Mouse (Mus musculus) lung, embryonic 15.5 days (tissue): ENCODE measurements at regions not wholly inside any gene's neighbourhood (a gene's known extent, or its start where the extent isn't known, plus 50 kb on each side); places are given as distances from the start of the nearest gene placed in this dataset.
A peak's percentile ranks its signal among the peaks of the same experiment; 100 is the strongest.

Source experiments
- ATAC-seq: fragments of 200-750 bp; cut with Nextera tagmentation; 2 replicates; pipeline ENCODE4 v1.8.0; 2017; ENCODE audit warnings: moderate number of reproducible peaks, borderline replicate concordance; ENCODE audit not compliant: low FRiP score, low TSS enrichment; ENCODE audit errors: extremely low read depth
- H3K27ac ChIP-seq: fragments of 300-500 bp; sonication (generic); 2 replicates; pipeline ENCODE4 v1.5.1; 2015; ENCODE audit warnings: moderate library complexity, mild to moderate bottlenecking, inconsistent platforms
- H3K27me3 ChIP-seq: fragments of 300-500 bp; sonication (generic); 2 replicates; pipeline ENCODE4 v1.6.1; 2015; ENCODE audit warnings: inconsistent platforms
- H3K36me3 ChIP-seq: fragments of 300-500 bp; sonication (generic); 2 replicates; pipeline ENCODE4 v1.6.1; 2015; ENCODE audit warnings: inconsistent platforms
- H3K4me1 ChIP-seq: fragments of 300-500 bp; sonication (generic); 2 replicates; pipeline ENCODE4 v1.6.1; 2015; ENCODE audit warnings: inconsistent platforms
- H3K4me2 ChIP-seq: fragments of 300-500 bp; sonication (generic); 2 replicates; pipeline ENCODE4 v1.6.1; 2015; ENCODE audit warnings: inconsistent platforms, mild to moderate bottlenecking, moderate library complexity
- H3K4me3 ChIP-seq: fragments of 300-500 bp; sonication (generic); 2 replicates; pipeline ENCODE4 v1.5.1; 2015; ENCODE audit warnings: mild to moderate bottlenecking, inconsistent platforms
- H3K9ac ChIP-seq: fragments of 300-500 bp; sonication (generic); 2 replicates; pipeline ENCODE4 v1.6.1; 2015; ENCODE audit warnings: inconsistent platforms
- H3K9me3 ChIP-seq: fragments of 300-500 bp; sonication (generic); 2 replicates; pipeline ENCODE4 v1.6.1; 2016; ENCODE audit warnings: inconsistent platforms
- WGBS: fragments of 180-500 bp; shearing (Covaris S2); methylation state at CpG from one replicate; pipeline ENCODE4 v1.1.7; 2015; 5-methylcytosine and 5-hydroxymethylcytosine counted together

DNA sequence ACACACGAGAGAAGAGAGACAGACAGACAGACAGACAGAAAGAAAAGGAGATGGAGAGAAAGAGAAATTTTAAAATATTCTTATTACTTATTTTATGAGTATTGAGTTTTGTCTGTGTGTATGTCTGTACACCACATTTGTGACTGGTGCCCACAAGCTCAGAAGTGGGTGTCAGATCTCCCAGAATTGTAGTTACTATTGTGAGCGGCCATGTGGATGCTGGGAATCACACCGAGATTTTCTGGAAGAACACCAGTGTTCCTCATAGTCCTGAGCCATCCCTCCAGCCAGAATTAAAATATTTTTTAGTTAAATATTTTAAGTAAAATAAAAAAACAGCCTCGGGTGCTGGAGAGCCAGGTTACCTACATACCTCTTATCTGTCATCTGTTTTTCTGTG lies 110.6 kb upstream of the Med13l start:
- Histone ChIP-seq H3K4me2 (no peak overlapping the region), H3K36me3 (no peaks in the 10 kb centered on the region), H3K27me3 (no peaks in the 10 kb centered on the region), H3K9me3 (no peaks in the 10 kb centered on the region), H3K4me1 (peaks cover 11% of the 10 kb centered on the region; the same call in 1 of the 2 replicates), H3K9ac (no peak overlapping the region), H3K4me3 (no peak overlapping the region), H3K27ac (no peak overlapping the region)
- ATAC-seq = no peak
- WGBS = 80% methylated on average over 4 of the region's 4 CpGs

DNA sequence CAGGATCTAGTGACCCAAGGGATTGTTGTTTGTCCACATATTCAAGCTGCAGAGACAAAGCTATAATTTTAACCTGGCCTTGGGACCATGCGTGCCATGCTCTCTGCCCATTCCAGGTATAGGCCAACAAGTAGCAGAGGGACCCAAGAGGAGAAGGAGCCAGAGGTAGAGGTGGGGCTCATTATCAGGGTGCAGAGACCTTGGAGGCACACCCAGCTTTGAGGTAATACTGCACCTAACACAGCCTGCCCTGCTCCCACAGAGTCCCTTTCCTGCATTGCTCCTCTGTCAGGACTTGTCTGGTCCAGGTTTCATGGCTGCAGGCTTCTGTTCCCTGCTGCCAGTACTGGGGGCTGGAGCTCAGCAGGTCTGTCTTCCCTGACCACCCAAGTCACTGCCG lies 108.4 kb upstream of the Med13l start:
- no peak overlapping the region for H3K4me2 ChIP-seq
- ATAC-seq = no peak
- H3K4me3 ChIP-seq = no peak overlapping the region
- peaks cover 6% of the 10 kb centered on the region; the same call in 1 of the 2 replicates for H3K4me1 ChIP-seq
- 78% methylated on average over 2 of the region's 2 CpGs for WGBS
- H3K27me3 ChIP-seq = no peaks in the 10 kb centered on the region
- no peaks in the 10 kb centered on the region for H3K9me3 ChIP-seq
- no peaks in the 10 kb centered on the region for H3K36me3 ChIP-seq
- no peak overlapping the region for H3K27ac ChIP-seq
- H3K9ac ChIP-seq = no peak overlapping the region

GRCm38 (mm10) chr5:118454096-118454495 lies 106.4 kb upstream of the Med13l start:
- Histone ChIP-seq H3K4me3 (no peak overlapping the region), H3K9me3 (no peaks in the 10 kb centered on the region), H3K27me3 (peaks cover 4% of the 10 kb centered on the region; the same call in 1 of the 2 replicates), H3K4me2 (no peak overlapping the region), H3K9ac (no peak overlapping the region), H3K27ac (no peak overlapping the region), H3K36me3 (no peaks in the 10 kb centered on the region), H3K4me1 (peaks cover 5% of the 10 kb centered on the region; the same call in 1 of the 2 replicates)
- WGBS = 97% methylated on average over 1 of the region's 1 CpGs
- no peak for ATAC-seq

DNA sequence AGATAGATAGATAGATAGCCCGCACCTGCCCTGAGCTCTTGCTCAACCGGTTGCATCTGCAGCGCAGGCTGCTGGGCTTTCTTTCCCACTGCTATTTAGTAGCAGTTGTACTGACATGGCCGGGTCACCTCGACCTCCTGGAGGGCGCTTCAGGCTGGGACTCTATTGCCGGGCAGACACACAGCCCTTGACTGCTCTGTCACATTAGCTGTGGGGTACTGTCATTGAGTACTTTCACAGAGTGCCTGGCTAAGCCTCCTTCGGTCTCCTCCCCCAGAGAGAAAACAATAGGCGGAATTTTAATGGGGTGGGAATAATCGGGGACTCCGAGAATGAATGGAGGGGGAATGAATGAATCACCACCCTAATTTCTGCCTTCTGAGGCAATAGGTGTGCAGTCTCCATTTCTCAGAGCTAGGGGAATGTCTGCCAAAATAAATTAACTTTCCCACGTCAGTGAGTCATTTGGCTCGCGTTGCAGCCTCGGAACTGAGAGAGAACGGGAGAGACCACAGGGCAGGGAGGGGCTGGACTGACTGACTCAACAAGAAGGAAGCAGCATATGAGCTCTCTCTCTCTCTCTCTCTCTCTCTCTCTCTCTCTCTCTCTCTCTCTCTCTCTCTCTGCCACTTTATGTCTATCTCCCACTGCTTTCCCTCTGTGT lies 101.6 kb upstream of the Med13l start:
- H3K27ac ChIP-seq = peak overlapping the region; percentile 3; the same call in 1 of the 2 replicates
- H3K9ac ChIP-seq = no peak overlapping the region
- H3K4me2 ChIP-seq = peak overlapping the region; percentile 58
- H3K4me1 ChIP-seq = peaks cover 26% of the 10 kb centered on the region
- H3K27me3 ChIP-seq = peaks cover 15% of the 10 kb centered on the region; the same call in 1 of the 2 replicates
- H3K36me3 ChIP-seq = no peaks in the 10 kb centered on the region
- WGBS = 6% methylated on average over 16 of the region's 16 CpGs
- peak; percentile 64 for ATAC-seq
- H3K4me3 ChIP-seq = peak overlapping the region; percentile 19
- H3K9me3 ChIP-seq = no peaks in the 10 kb centered on the region

- Histone ChIP-seq H3K4me1 (peaks cover 26% of the 10 kb centered on the region), H3K36me3 (no peaks in the 10 kb centered on the region), H3K27me3 (peaks cover 19% of the 10 kb centered on the region; the same call in 1 of the 2 replicates), H3K4me2 (peak overlapping the region; percentile 58), H3K4me3 (peak overlapping the region; percentile 19), H3K27ac (no peak overlapping the region), H3K9me3 (no peaks in the 10 kb centered on the region), H3K9ac (0 out of 2 replicates have a peak overlapping the region, but pooled peaks have one; percentile 8)
- whole genome bisulfite sequencing = under 1% methylated on average over 12 of the region's 12 CpGs
- peak; percentile 51; the same call in 1 of the 2 replicates for ATAC-seq
These were observed 101.1 kb upstream of the Med13l start for GRCm38 (mm10) chr5:118459391-118459792.

DNA sequence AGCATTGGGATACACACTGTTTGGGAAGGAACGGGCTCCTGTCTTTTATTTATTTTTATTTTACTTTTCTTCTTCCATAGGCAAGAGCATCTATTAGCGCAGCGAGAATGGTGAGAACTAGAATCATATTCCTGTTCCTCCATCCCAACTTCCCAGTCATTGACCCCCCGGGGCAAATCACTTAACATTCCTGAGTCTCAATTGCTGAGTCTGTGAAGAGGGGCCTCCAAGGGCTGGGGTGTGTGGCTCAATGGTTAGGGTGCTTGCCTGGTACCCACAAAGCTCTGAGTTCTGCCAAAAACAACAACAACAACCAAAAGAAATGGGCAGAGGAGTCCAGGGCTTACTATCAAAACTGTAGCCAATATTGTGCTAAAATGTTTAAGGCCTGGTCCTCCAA lies 98.5 kb upstream of the Med13l start:
- ATAC-seq = no peak
- Histone ChIP-seq H3K36me3 (no peaks in the 10 kb centered on the region), H3K4me2 (no peak overlapping the region), H3K9me3 (no peaks in the 10 kb centered on the region), H3K9ac (no peak overlapping the region), H3K4me3 (no peak overlapping the region), H3K27ac (no peak overlapping the region), H3K27me3 (peaks cover 22% of the 10 kb centered on the region; the same call in 1 of the 2 replicates), H3K4me1 (peaks cover 47% of the 10 kb centered on the region)
- 29% methylated on average over 4 of the region's 4 CpGs for WGBS

GRCm38 (mm10) chr5:118464931-118465801 lies 95.3 kb upstream of the Med13l start:
- 4% methylated on average over 22 of the region's 22 CpGs for WGBS
- ATAC-seq = peak; percentile 74

DNA sequence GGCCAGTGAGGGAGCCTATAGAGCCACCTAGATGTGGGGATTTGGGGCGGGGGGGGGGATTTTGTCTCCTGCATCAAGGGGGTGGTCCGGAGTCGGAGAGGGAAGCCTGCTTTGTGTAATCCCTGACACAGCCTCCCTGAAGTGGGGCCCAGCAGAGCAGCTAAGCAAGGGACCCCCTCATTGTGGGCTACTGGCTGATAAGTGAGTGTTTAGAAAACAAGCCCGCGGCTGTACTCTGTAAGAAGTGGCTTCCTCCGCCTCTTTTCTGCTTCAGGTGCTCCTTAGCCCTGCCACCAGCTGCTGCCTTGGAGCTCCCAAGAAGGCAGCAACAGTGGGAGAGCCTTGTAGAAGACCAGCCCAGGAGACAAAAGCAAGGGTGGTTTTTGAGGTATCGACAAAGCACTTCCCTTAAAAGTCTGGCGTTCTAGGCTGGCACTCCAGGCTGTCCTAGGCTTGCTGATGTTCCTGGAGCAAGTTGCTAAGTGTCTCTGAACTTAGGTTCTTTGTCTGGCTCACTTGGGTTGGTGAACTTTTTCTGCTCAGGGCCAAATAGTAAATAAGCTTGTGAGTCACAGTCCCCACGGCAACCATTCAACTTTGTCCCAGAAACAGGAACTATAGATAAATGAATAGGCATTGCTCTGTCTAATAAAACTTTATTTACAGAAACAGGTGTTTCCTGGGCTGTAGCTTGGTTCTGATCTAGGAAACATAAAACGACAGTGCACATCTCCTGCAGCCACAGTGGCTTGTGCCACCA lies 94.3 kb upstream of the Med13l start:
- Histone ChIP-seq H3K4me3 (peak overlapping the region; percentile 30), H3K4me2 (peak overlapping the region; percentile 62), H3K36me3 (no peaks in the 10 kb centered on the region), H3K4me1 (peaks cover 29% of the 10 kb centered on the region), H3K27me3 (0 out of 2 replicates have a peak, but pooled peaks cover 14% of the 10 kb centered on the region), H3K27ac (peak overlapping the region; percentile 39; the same call in 1 of the 2 replicates), H3K9me3 (no peaks in the 10 kb centered on the region), H3K9ac (no peak overlapping the region)
- 13% methylated on average over 10 of the region's 10 CpGs for WGBS
- ATAC-seq = no peak

More at GRCm38 (mm10) chr5:118464931-118465801, 95.3 kb upstream of the Med13l start:
- Histone ChIP-seq H3K36me3 (no peaks in the 10 kb centered on the region), H3K9ac (peak overlapping the region; percentile 25; the same call in 1 of the 2 replicates), H3K27ac (peak overlapping the region; percentile 45; the same call in 1 of the 2 replicates), H3K4me2 (peak overlapping the region; percentile 62), H3K27me3 (0 out of 2 replicates have a peak, but pooled peaks cover 18% of the 10 kb centered on the region), H3K9me3 (no peaks in the 10 kb centered on the region), H3K4me3 (peak overlapping the region; percentile 30), H3K4me1 (peaks cover 32% of the 10 kb centered on the region)

GRCm38 (mm10) chr5:118468739-118469138 lies 91.7 kb upstream of the Med13l start:
- no peak overlapping the region for H3K9ac ChIP-seq
- no peaks in the 10 kb centered on the region for H3K36me3 ChIP-seq
- H3K4me2 ChIP-seq = no peak overlapping the region
- H3K27me3 ChIP-seq = 0 out of 2 replicates have a peak, but pooled peaks cover 7% of the 10 kb centered on the region
- ATAC-seq = no peak
- H3K4me1 ChIP-seq = peaks cover 21% of the 10 kb centered on the region
- no peak overlapping the region for H3K4me3 ChIP-seq
- 54% methylated on average over 4 of the region's 4 CpGs for WGBS
- no peak overlapping the region for H3K27ac ChIP-seq
- H3K9me3 ChIP-seq = no peaks in the 10 kb centered on the region

DNA sequence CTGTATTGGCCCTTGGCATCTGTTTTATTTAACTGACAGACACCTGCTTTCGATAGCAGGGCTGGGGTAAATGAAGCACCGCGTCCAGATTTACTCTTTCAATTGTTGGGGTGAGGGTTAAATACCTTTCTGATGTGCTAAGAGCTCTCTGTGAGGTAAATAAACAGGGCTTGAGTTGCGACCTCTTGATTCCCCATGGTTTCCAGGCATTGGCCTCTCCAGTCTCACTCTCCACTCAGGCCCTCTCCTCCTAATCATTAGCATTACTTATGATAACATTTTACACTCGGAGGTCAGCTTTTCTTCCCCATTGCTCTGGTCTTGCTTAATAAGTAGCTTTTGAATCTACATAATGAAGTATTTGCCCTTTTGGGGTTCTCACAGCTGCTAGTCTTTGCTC lies 88.9 kb upstream of the Med13l start:
- H3K27ac ChIP-seq = no peak overlapping the region
- ATAC-seq = no peak
- H3K27me3 ChIP-seq = no peaks in the 10 kb centered on the region
- H3K4me3 ChIP-seq = no peak overlapping the region
- no peak overlapping the region for H3K4me2 ChIP-seq
- no peak overlapping the region for H3K9ac ChIP-seq
- no peaks in the 10 kb centered on the region for H3K9me3 ChIP-seq
- no peaks in the 10 kb centered on the region for H3K36me3 ChIP-seq
- peaks cover 5% of the 10 kb centered on the region; the same call in 1 of the 2 replicates for H3K4me1 ChIP-seq
- 36% methylated on average over 5 of the region's 5 CpGs for WGBS

DNA sequence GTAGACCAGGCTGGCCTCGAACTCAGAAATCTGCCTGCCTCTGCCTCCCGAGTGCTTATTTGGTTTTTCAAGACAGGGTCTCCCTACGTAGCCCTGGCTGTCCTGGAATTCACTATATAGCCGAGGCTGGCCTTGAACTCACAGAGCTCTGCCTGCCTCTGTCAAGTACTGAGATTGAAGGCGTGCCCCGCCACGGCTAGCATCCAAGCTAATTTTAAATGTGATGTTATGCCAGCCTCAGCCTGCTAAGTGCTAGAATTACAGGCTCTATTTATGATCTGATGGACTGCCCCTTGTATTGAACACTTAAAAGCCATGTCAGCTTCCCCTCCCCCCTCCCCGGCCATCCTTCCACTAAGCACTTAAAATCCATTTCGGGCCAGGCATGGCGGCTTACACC lies 88.2 kb upstream of the Med13l start:
- WGBS = 82% methylated on average over 10 of the region's 10 CpGs
- no peak for ATAC-seq
- Histone ChIP-seq H3K4me2 (no peak overlapping the region), H3K36me3 (no peaks in the 10 kb centered on the region), H3K4me1 (peaks cover 9% of the 10 kb centered on the region; the same call in 1 of the 2 replicates), H3K9me3 (no peaks in the 10 kb centered on the region), H3K4me3 (no peak overlapping the region), H3K9ac (no peak overlapping the region), H3K27ac (no peak overlapping the region), H3K27me3 (no peaks in the 10 kb centered on the region)
